Mouse (Mus musculus) stomach, embryonic 15.5 days (tissue): ENCODE data around the gene Ceacam16. TPM values are rescaled to one million over a fixed set of nuclear protein-coding genes. Genes with fewer than 3 reads are reported as not detected.

ENCODE experiments used
- ATAC-seq: fragments of 200-750 bp; cut with Nextera tagmentation; 2 replicates; pipeline ENCODE4 v1.8.0; 2017; ENCODE audit warnings: low read depth, moderate number of reproducible peaks, moderate TSS enrichment; ENCODE audit not compliant: insufficient read depth, low FRiP score
- H3K27ac ChIP-seq: fragments of 300-500 bp; sonication (generic); 2 replicates; pipeline ENCODE4 v1.5.1; 2015; ENCODE audit warnings: mild to moderate bottlenecking, inconsistent platforms
- H3K27me3 ChIP-seq: fragments of 300-500 bp; sonication (generic); replicated peaks from 2 replicates; pipeline ENCODE4 v1.6.1; 2015; ENCODE audit warnings: inconsistent platforms
- H3K36me3 ChIP-seq: fragments of 300-500 bp; sonication (generic); 2 replicates; pipeline ENCODE4 v1.6.1; 2015; ENCODE audit warnings: inconsistent platforms
- H3K4me1 ChIP-seq: fragments of 300-500 bp; sonication (generic); 2 replicates; pipeline ENCODE4 v1.6.1; 2015; ENCODE audit warnings: inconsistent platforms
- H3K4me2 ChIP-seq: fragments of 300-500 bp; sonication (generic); 2 replicates; pipeline ENCODE4 v1.6.1; 2015; ENCODE audit warnings: mild to moderate bottlenecking, inconsistent platforms
- H3K4me3 ChIP-seq: fragments of 300-500 bp; sonication (generic); replicated peaks from 2 replicates; pipeline ENCODE4 v1.5.1; 2015; ENCODE audit warnings: inconsistent platforms
- H3K9ac ChIP-seq: fragments of 300-500 bp; sonication (generic); 2 replicates; pipeline ENCODE4 v1.6.1; 2015; ENCODE audit warnings: inconsistent platforms
- H3K9me3 ChIP-seq: fragments of 300-500 bp; sonication (generic); 2 replicates; pipeline ENCODE4 v1.6.1; 2016; ENCODE audit warnings: inconsistent platforms
- WGBS: fragments of 180-500 bp; shearing (Covaris S2); methylation state at CpG from one replicate; pipeline ENCODE4 v1.1.7; 2015; 5-methylcytosine and 5-hydroxymethylcytosine counted together
- polyA plus RNA-seq: library from polyadenylated mRNA; unstranded; fragments of >200 nt; fragmentation: Nextera tagmentation; extraction: Ambion mirVana; gene quantifications from 2 replicates; pipeline ENCODE4 v1.2.1, GENCODE M21; 2015

Gene Ceacam16
- polyA plus RNA-seq, 1 experiment from 2014 or later = not detected

- Histone ChIP-seq H3K27me3 (peaks cover 7% of the 10 kb centered on the region; the same call in 1 of the 2 replicates), H3K9ac (no peak overlapping the region), H3K4me2 (no peak overlapping the region), H3K36me3 (no peaks in the 10 kb centered on the region), H3K27ac (peak overlapping the region; percentile 60; the same call in 1 of the 2 replicates), H3K4me3 (no peak overlapping the region), H3K9me3 (no peaks in the 10 kb centered on the region), H3K4me1 (peaks cover 7% of the 10 kb centered on the region)
- no peak for ATAC-seq
- WGBS = 79% methylated on average over 3 of the region's 3 CpGs
These were observed 20.2 kb downstream of the Ceacam16 start for GRCm38 (mm10) chr7:19840936-19841335.

GRCm38 (mm10) chr7:19840371-19840770 lies 20.7 kb downstream of the Ceacam16 start:
- peaks cover 7% of the 10 kb centered on the region; the same call in 1 of the 2 replicates for H3K27me3 ChIP-seq
- ATAC-seq = no peak
- H3K9me3 ChIP-seq = no peaks in the 10 kb centered on the region
- H3K4me3 ChIP-seq = no peak overlapping the region
- peaks cover 7% of the 10 kb centered on the region for H3K4me1 ChIP-seq
- H3K4me2 ChIP-seq = no peak overlapping the region
- H3K36me3 ChIP-seq = no peaks in the 10 kb centered on the region
- H3K27ac ChIP-seq = peak overlapping the region; percentile 8; the same call in 1 of the 2 replicates
- no peak overlapping the region for H3K9ac ChIP-seq
- WGBS = 63% methylated on average over 4 of the region's 4 CpGs

- no peak for ATAC-seq
- Histone ChIP-seq H3K4me3 (no peak overlapping the region), H3K4me2 (no peak overlapping the region), H3K4me1 (peaks cover 3% of the 10 kb centered on the region; the same call in 1 of the 2 replicates), H3K27me3 (no peaks in the 10 kb centered on the region), H3K36me3 (no peaks in the 10 kb centered on the region), H3K9me3 (no peaks in the 10 kb centered on the region), H3K9ac (no peak overlapping the region), H3K27ac (no peak overlapping the region)
- 54% methylated on average over 3 of the region's 3 CpGs for WGBS
These were observed 24.3 kb downstream of the Ceacam16 start for GRCm38 (mm10) chr7:19836843-19837242.

- 62% methylated on average over 3 of the region's 3 CpGs for WGBS
- no peak for ATAC-seq
- Histone ChIP-seq H3K4me3 (no peak overlapping the region), H3K36me3 (no peaks in the 10 kb centered on the region), H3K4me2 (no peak overlapping the region), H3K4me1 (peaks cover 21% of the 10 kb centered on the region), H3K9me3 (no peaks in the 10 kb centered on the region), H3K27me3 (no peaks in the 10 kb centered on the region), H3K9ac (no peak overlapping the region), H3K27ac (no peak overlapping the region)
These were observed 27.0 kb downstream of the Ceacam16 start for GRCm38 (mm10) chr7:19834055-19834454.

GRCm38 (mm10) chr7:19831837-19832236 lies 29.3 kb downstream of the Ceacam16 start:
- no peak for ATAC-seq
- Histone ChIP-seq H3K4me3 (no peak overlapping the region), H3K27ac (no peak overlapping the region), H3K4me2 (no peak overlapping the region), H3K9me3 (no peaks in the 10 kb centered on the region), H3K36me3 (no peaks in the 10 kb centered on the region), H3K9ac (no peak overlapping the region), H3K4me1 (peaks cover 22% of the 10 kb centered on the region), H3K27me3 (no peaks in the 10 kb centered on the region)
- 44% methylated on average over 9 of the region's 9 CpGs for WGBS

- no peaks in the 10 kb centered on the region for H3K27me3 ChIP-seq
- peaks cover 26% of the 10 kb centered on the region for H3K4me1 ChIP-seq
- H3K4me3 ChIP-seq = no peak overlapping the region
- WGBS = 19% methylated on average over 13 of the region's 13 CpGs
- peak overlapping the region; percentile 53 for H3K27ac ChIP-seq
- no peaks in the 10 kb centered on the region for H3K9me3 ChIP-seq
- H3K9ac ChIP-seq = no peak overlapping the region
- H3K4me2 ChIP-seq = peak overlapping the region; percentile 15
- H3K36me3 ChIP-seq = no peaks in the 10 kb centered on the region
- ATAC-seq = peak; percentile 86
These were observed 30.4 kb downstream of the Ceacam16 start for GRCm38 (mm10) chr7:19830682-19831156.

GRCm38 (mm10) chr7:19829694-19830093 lies 31.4 kb downstream of the Ceacam16 start:
- no peak overlapping the region for H3K4me3 ChIP-seq
- no peak for ATAC-seq
- WGBS = 75% methylated on average over 3 of the region's 3 CpGs

GRCm38 (mm10) chr7:19826756-19827155 lies 34.3 kb downstream of the Ceacam16 start:
- WGBS = 37% methylated on average over 6 of the region's 6 CpGs

More at GRCm38 (mm10) chr7:19829694-19830093, 31.4 kb downstream of the Ceacam16 start:
- Histone ChIP-seq H3K4me1 (peaks cover 30% of the 10 kb centered on the region), H3K9me3 (no peaks in the 10 kb centered on the region), H3K36me3 (no peaks in the 10 kb centered on the region), H3K9ac (no peak overlapping the region), H3K4me2 (no peak overlapping the region), H3K27me3 (no peaks in the 10 kb centered on the region), H3K27ac (no peak overlapping the region)

GRCm38 (mm10) chr7:19824182-19824973 lies 36.7 kb downstream of the Ceacam16 start:
- H3K9me3 ChIP-seq = no peaks in the 10 kb centered on the region
- WGBS = 19% methylated on average over 26 of the region's 26 CpGs
- no peak overlapping the region for H3K9ac ChIP-seq
- ATAC-seq = peak; percentile 89
- H3K4me2 ChIP-seq = peak overlapping the region; percentile 94
- H3K4me3 ChIP-seq = peak overlapping the region; percentile 9; the same call in 1 of the 2 replicates
- peak overlapping the region; percentile 94 for H3K27ac ChIP-seq
- no peaks in the 10 kb centered on the region for H3K27me3 ChIP-seq
- H3K36me3 ChIP-seq = no peaks in the 10 kb centered on the region
- peaks cover 40% of the 10 kb centered on the region for H3K4me1 ChIP-seq

More at GRCm38 (mm10) chr7:19826756-19827155, 34.3 kb downstream of the Ceacam16 start:
- H3K27me3 ChIP-seq = no peaks in the 10 kb centered on the region
- H3K27ac ChIP-seq = 0 out of 2 replicates have a peak overlapping the region, but pooled peaks have one; percentile 19
- no peak overlapping the region for H3K4me2 ChIP-seq
- peaks cover 53% of the 10 kb centered on the region for H3K4me1 ChIP-seq
- no peak for ATAC-seq
- H3K4me3 ChIP-seq = no peak overlapping the region
- H3K36me3 ChIP-seq = no peaks in the 10 kb centered on the region
- no peak overlapping the region for H3K9ac ChIP-seq
- H3K9me3 ChIP-seq = no peaks in the 10 kb centered on the region

GRCm38 (mm10) chr7:19823256-19824181 lies 37.6 kb downstream of the Ceacam16 start:
- 0 out of 2 replicates have a peak overlapping the region, but pooled peaks have one; percentile 13 for H3K9ac ChIP-seq
- 22% methylated on average over 16 of the region's 16 CpGs for WGBS
- no peak; the same call in 1 of the 2 replicates for ATAC-seq
- H3K36me3 ChIP-seq = no peaks in the 10 kb centered on the region
- peaks cover 45% of the 10 kb centered on the region for H3K4me1 ChIP-seq
- H3K27ac ChIP-seq = peak overlapping the region; percentile 94
- H3K4me3 ChIP-seq = no peak overlapping the region
- no peaks in the 10 kb centered on the region for H3K27me3 ChIP-seq
- no peaks in the 10 kb centered on the region for H3K9me3 ChIP-seq
- H3K4me2 ChIP-seq = peak overlapping the region; percentile 94

- Histone ChIP-seq H3K27ac (peak within 1 kb of the TSS; percentile 94), H3K36me3 (no peaks in the 10 kb centered on the region), H3K9me3 (no peaks in the 10 kb centered on the region), H3K4me2 (peak within 1 kb of the TSS; percentile 94), H3K9ac (peak within 1 kb of the TSS; percentile 62), H3K27me3 (no peaks in the 10 kb centered on the region), H3K4me1 (peaks cover 53% of the 10 kb centered on the region), H3K4me3 (peak within 1 kb of the TSS; percentile 56)
- no peak for ATAC-seq
- 2% methylated on average over 36 of the region's 42 CpGs for WGBS
These were observed 38.5 kb downstream of the Ceacam16 start, which contains the start of gene Bcl3 for GRCm38 (mm10) chr7:19822604-19823058. TSS of gene Bcl3 (minus strand) at chr7:19822770.
